Mouse (Mus musculus) heart, postnatal 25 days (tissue): Measurements from ENCODE around the gene Itfg2. TPM values are rescaled to one million over a fixed set of nuclear protein-coding genes. Genes with fewer than 3 reads are reported as not detected.

ENCODE experiments used
- total RNA-seq, 2 experiments: library from RNA; stranded (reverse); gene quantifications; 2 replicates each; pipeline ENCODE4 v1.2.3; 2021

Gene Itfg2
- total RNA-seq, 2 experiments from 2014 or later: 17.1 to 18.8 TPM

Other genes with a start within 250 kb of the Itfg2 start
- gene Tead4, start 124.1 kb downstream of the Itfg2 start, total RNA-seq: 1 to 10 TPM; 3.7 to 4.4 TPM
- gene Tulp3, start 69.1 kb downstream of the Itfg2 start, total RNA-seq: 1 to 10 TPM; 6.7 to 8.7 TPM
- 1 to 10 TPM; 8.5 to 9.8 TPM for gene Rhno1, start 62.0 kb downstream of the Itfg2 start, total RNA-seq
- 1 to 10 TPM; 1.5 to 1.6 TPM for gene Foxm1, start 62.0 kb downstream of the Itfg2 start, total RNA-seq
- gene Tex52, start 49.5 kb downstream of the Itfg2 start, total RNA-seq: not detected
- not detected for gene Gm44596, start 49.4 kb downstream of the Itfg2 start, total RNA-seq
- 1 to 10 TPM; 1.1 to 2.4 TPM for gene Nrip2, start 25.6 kb downstream of the Itfg2 start, total RNA-seq
- 100 to 1,000 TPM; 368 to 372 TPM for gene Fkbp4, start 13.7 kb upstream of the Itfg2 start, total RNA-seq
- gene Pzp, start 101.8 kb upstream of the Itfg2 start, total RNA-seq: 1 to 10 TPM; 1.5 to 1.7 TPM
- gene A2ml1, start 156.7 kb upstream of the Itfg2 start, total RNA-seq: not detected
- gene Klrb1a, start 198.6 kb upstream of the Itfg2 start, total RNA-seq: not detected
- under 1 TPM in 1 of 2 experiments, not detected in 1; 0.56 TPM for gene Clec2h, start 237.5 kb upstream of the Itfg2 start, total RNA-seq